Mouse (Mus musculus): ENCODE data around the gene Slc27a2.

- TF ChIP-seq GATA1 (IDR thresholded peaks at IDR 0.05; ENCODE audit: low read length) (no peak), TAL1 (IDR thresholded peaks at IDR 0.05; ENCODE audit: low read length) (no peak)
Measured at GRCm38 (mm10) chr2:126628455-126628995, 76.3 kb downstream of the Slc27a2 start.

All from erythroblast, embryonic 14.5 days (primary cell).